Mouse (Mus musculus): ENCODE measurements around the gene Pth2.

- no peak for TF ChIP-seq POLR2A (IDR thresholded peaks at IDR 0.05; ENCODE audit: borderline replicate concordance, low read depth, low read length)
- TF ChIP-seq CTCF (IDR thresholded peaks at IDR 0.05; ENCODE audit: low read depth, low read length) = no peak
These were observed 50.4 kb downstream of the Pth2 start for GRCm38 (mm10) chr7:45231192-45231591.

Measured in bone marrow macrophage, adult 2 months (primary cell).